Mouse (Mus musculus) myocyte (in vitro differentiated cells): ENCODE data around the gene Rad17. TPM values are rescaled to one million over a fixed set of nuclear protein-coding genes. Genes with fewer than 3 reads are reported as not detected.

Experiments
- H3K27me3 ChIP-seq: one replicate; pipeline ENCODE4 v1.6.1; 2011; ENCODE audit not compliant: control insufficient read depth, insufficient read depth, insufficient read length
- H3K36me3 ChIP-seq: one replicate; pipeline ENCODE4 v1.6.1; 2011; ENCODE audit not compliant: control insufficient read depth, insufficient read depth
- H3K4me2 ChIP-seq: one replicate; pipeline ENCODE4 v1.6.1; 2011; ENCODE audit warnings: low read depth, control low read depth
- H3K4me3 ChIP-seq: one replicate; pipeline ENCODE4 v1.5.1; 2011; ENCODE audit warnings: mild to moderate bottlenecking, control low read depth, moderate library complexity
- H3K79me2 ChIP-seq: one replicate; pipeline ENCODE4 v1.6.1; 2011; ENCODE audit not compliant: control insufficient read depth, insufficient read depth
- H3ac ChIP-seq: one replicate; pipeline ENCODE4 v1.6.1; 2011; ENCODE audit not compliant: control insufficient read depth, insufficient read length
- CEBPB ChIP-seq: IDR thresholded peaks from 2 replicates; pipeline ENCODE4 v1.6.1; 2011; ENCODE audit warnings: mild to moderate bottlenecking, moderate library complexity; ENCODE audit not compliant: poor library complexity, insufficient read depth, severe bottlenecking
- E2F4 ChIP-seq: IDR thresholded peaks from one replicate; pipeline ENCODE4 v1.6.1; 2011; ENCODE audit warnings: mild to moderate bottlenecking, control low read depth, moderate library complexity; ENCODE audit not compliant: insufficient read depth
- MAX ChIP-seq: IDR thresholded peaks from one replicate; pipeline ENCODE4 v1.6.1; 2011; ENCODE audit warnings: low read depth, mild to moderate bottlenecking, control low read depth
- MYOD1 ChIP-seq, 3 experiments: IDR thresholded peaks; one replicate each; pipeline ENCODE4 v1.6.1; 2011; ENCODE audit warnings: control low read depth in 2 of 3, low read depth in 2 of 3, mild to moderate bottlenecking in 2 of 3, moderate library complexity in 1 of 3; ENCODE audit not compliant: insufficient read length in 2 of 3, control insufficient read depth in 1 of 3
- MYOG ChIP-seq, 3 experiments: IDR thresholded peaks; one replicate each; pipeline ENCODE4 v1.6.1; 2011; ENCODE audit warnings: control low read depth in 2 of 3, low read depth in 2 of 3, mild to moderate bottlenecking in 2 of 3; ENCODE audit not compliant: insufficient read length in 2 of 3, control insufficient read depth in 1 of 3, insufficient read depth in 1 of 3
- POLR2A ChIP-seq: IDR thresholded peaks from one replicate; pipeline ENCODE4 v1.6.1; 2011; ENCODE audit warnings: low read depth, mild to moderate bottlenecking, control low read depth, moderate library complexity; ENCODE audit not compliant: insufficient read length
- POLR2AphosphoS2 ChIP-seq: IDR thresholded peaks from one replicate; pipeline ENCODE4 v1.6.1; 2011; ENCODE audit warnings: low read depth, control low read depth; ENCODE audit not compliant: insufficient read length
- REST ChIP-seq: IDR thresholded peaks from one replicate; pipeline ENCODE4 v1.6.1; 2011; ENCODE audit warnings: mild to moderate bottlenecking, control low read depth, moderate library complexity; ENCODE audit not compliant: insufficient read depth, insufficient read length
- SRF ChIP-seq: IDR thresholded peaks from one replicate; pipeline ENCODE4 v1.6.1; 2011; ENCODE audit warnings: low read depth; ENCODE audit not compliant: control insufficient read depth, insufficient read length
- TCF12 ChIP-seq: IDR thresholded peaks from one replicate; pipeline ENCODE4 v1.6.1; 2011; ENCODE audit warnings: mild to moderate bottlenecking, control low read depth; ENCODE audit not compliant: poor library complexity, insufficient read depth, severe bottlenecking
- TCF3 ChIP-seq: IDR thresholded peaks from one replicate; pipeline ENCODE4 v1.6.1; 2011; ENCODE audit warnings: low read depth, control low read depth; ENCODE audit not compliant: insufficient read length
- USF1 ChIP-seq: IDR thresholded peaks from one replicate; pipeline ENCODE4 v1.6.1; 2011; ENCODE audit warnings: low read depth, mild to moderate bottlenecking, control low read depth, moderate library complexity
- polyA plus RNA-seq: library from polyadenylated mRNA; unstranded; fragments of >200 nt; fragmentation: generic; extraction: Trizol; gene quantifications from one replicate; pipeline ENCODE4 v1.2.1, GENCODE M21; 2012; ENCODE audit warnings: missing spikeins

Gene Rad17
- polyA plus RNA-seq, 1 experiment = 5.9 TPM

GRCm38 (mm10) chr13:100611266-100611665 is 39.6 kb downstream of the Rad17 start:
- Histone ChIP-seq H3K79me2 (no peaks in the 10 kb centered on the region), H3K4me3 (no peak overlapping the region), H3K36me3 (no peaks in the 10 kb centered on the region), H3K27me3 (no peaks in the 10 kb centered on the region), H3ac (no peak overlapping the region), H3K4me2 (no peak overlapping the region)
- TF ChIP-seq USF1 (no peak), POLR2AphosphoS2 (no peak), REST (no peak), MYOD1 (IDR thresholded peaks at IDR 0.05; ENCODE audit: control insufficient read depth in 1 of 3, insufficient read length in 2 of 3, low read depth in 2 of 3) (no peak), SRF (no peak), MAX (no peak), CEBPB (no peak), MYOG (IDR thresholded peaks at IDR 0.05; ENCODE audit: control insufficient read depth in 1 of 3, insufficient read depth in 1 of 3, insufficient read length in 2 of 3, low read depth in 2 of 3) (no peak), TCF3 (no peak), POLR2A (no peak)

- TF ChIP-seq MAX (no peak), SRF (no peak), MYOG (IDR thresholded peaks at IDR 0.05; ENCODE audit: control insufficient read depth in 1 of 3, insufficient read depth in 1 of 3, insufficient read length in 2 of 3, low read depth in 2 of 3) (no peak), TCF3 (no peak), E2F4 (no peak), CEBPB (no peak), USF1 (no peak), TCF12 (no peak), MYOD1 (IDR thresholded peaks at IDR 0.05; ENCODE audit: control insufficient read depth in 1 of 3, insufficient read length in 2 of 3, low read depth in 2 of 3) (no peak), REST (no peak), POLR2AphosphoS2 (no peak), POLR2A (no peak)
- Histone ChIP-seq H3K79me2 (no peaks in the 10 kb centered on the region), H3ac (no peak overlapping the region), H3K4me3 (no peak overlapping the region), H3K27me3 (no peaks in the 10 kb centered on the region), H3K36me3 (no peaks in the 10 kb centered on the region), H3K4me2 (no peak overlapping the region)
These were observed 43.1 kb downstream of the Rad17 start for GRCm38 (mm10) chr13:100607756-100608155.

- no peak overlapping the region for H3ac ChIP-seq
- TF ChIP-seq SRF (no peak), POLR2A (no peak), TCF3 (no peak), POLR2AphosphoS2 (no peak), MAX (no peak), CEBPB (no peak), USF1 (no peak), MYOD1 (IDR thresholded peaks at IDR 0.05; ENCODE audit: control insufficient read depth in 1 of 3, insufficient read length in 2 of 3, low read depth in 2 of 3) (no peak)
- no peaks in the 10 kb centered on the region for H3K36me3 ChIP-seq
- H3K4me2 ChIP-seq = no peak overlapping the region
- H3K4me3 ChIP-seq = no peak overlapping the region
- H3K79me2 ChIP-seq = no peaks in the 10 kb centered on the region
- H3K27me3 ChIP-seq = no peaks in the 10 kb centered on the region
These were observed 45.0 kb downstream of the Rad17 start for GRCm38 (mm10) chr13:100605845-100606244.

- H3K27me3 ChIP-seq = no peaks in the 10 kb centered on the region
- no peaks in the 10 kb centered on the region for H3K79me2 ChIP-seq
- H3K36me3 ChIP-seq = no peaks in the 10 kb centered on the region
- TF ChIP-seq TCF3 (no peak), CEBPB (no peak), E2F4 (no peak), POLR2AphosphoS2 (no peak), USF1 (no peak), TCF12 (no peak), MAX (no peak), MYOG (IDR thresholded peaks at IDR 0.05; ENCODE audit: control insufficient read depth in 1 of 3, insufficient read depth in 1 of 3, insufficient read length in 2 of 3, low read depth in 2 of 3) (no peak), REST (no peak), POLR2A (no peak), SRF (no peak)
- no peak overlapping the region for H3K4me2 ChIP-seq
- no peak overlapping the region for H3K4me3 ChIP-seq
- H3ac ChIP-seq = no peak overlapping the region
These were observed 47.1 kb downstream of the Rad17 start for GRCm38 (mm10) chr13:100603738-100604095.

- Histone ChIP-seq H3K27me3 (no peaks in the 10 kb centered on the region), H3K4me2 (no peak overlapping the region), H3ac (no peak overlapping the region), H3K4me3 (no peak overlapping the region), H3K79me2 (no peaks in the 10 kb centered on the region), H3K36me3 (no peaks in the 10 kb centered on the region)
- TF ChIP-seq USF1 (no peak), E2F4 (no peak), CEBPB (no peak), TCF3 (no peak), SRF (no peak)
These were observed 47.7 kb downstream of the Rad17 start for GRCm38 (mm10) chr13:100603031-100603737.
